Mouse (Mus musculus) kidney, embryonic 14.5 days (tissue): ENCODE results near the gene Chst8. TPM values are rescaled to one million over a fixed set of nuclear protein-coding genes. Genes with fewer than 3 reads are reported as not detected.

Experiments
- ATAC-seq: fragments of 200-750 bp; cut with Nextera tagmentation; 2 replicates; pipeline ENCODE4 v1.8.0; 2017; ENCODE audit warnings: moderate number of reproducible peaks, mild to moderate bottlenecking, moderate TSS enrichment, moderate library complexity; ENCODE audit not compliant: low FRiP score, low TSS enrichment
- H3K27ac ChIP-seq: fragments of 300-500 bp; sonication (generic); 2 replicates; pipeline ENCODE4 v1.5.1; 2014; ENCODE audit warnings: low read depth, mild to moderate bottlenecking, low read length, moderate library complexity, mixed read lengths
- H3K27me3 ChIP-seq: fragments of 300-500 bp; sonication (generic); 2 replicates; pipeline ENCODE4 v1.6.1; 2014; ENCODE audit warnings: mild to moderate bottlenecking, low read length; ENCODE audit not compliant: control insufficient read depth, insufficient read depth
- H3K36me3 ChIP-seq: fragments of 300-500 bp; sonication (generic); 2 replicates; pipeline ENCODE4 v1.6.1; 2014; ENCODE audit warnings: low read length, mixed read lengths; ENCODE audit not compliant: control insufficient read depth, insufficient read depth
- H3K4me1 ChIP-seq: fragments of 300-500 bp; sonication (generic); 2 replicates; pipeline ENCODE4 v1.6.1; 2014; ENCODE audit warnings: low read length, mixed read lengths; ENCODE audit not compliant: control insufficient read depth, insufficient read depth
- H3K4me2 ChIP-seq: fragments of 300-500 bp; sonication (generic); replicated peaks from 2 replicates; pipeline ENCODE4 v1.6.1; 2014; ENCODE audit warnings: low read depth, mild to moderate bottlenecking, low read length
- H3K4me3 ChIP-seq: fragments of 300-500 bp; sonication (generic); 2 replicates; pipeline ENCODE4 v1.5.1; 2014; ENCODE audit warnings: mild to moderate bottlenecking, low read length
- H3K9ac ChIP-seq: fragments of 300-500 bp; sonication (generic); 2 replicates; pipeline ENCODE4 v1.6.1; 2014; ENCODE audit warnings: low read depth, mild to moderate bottlenecking, low read length, moderate library complexity
- H3K9me3 ChIP-seq: fragments of 300-500 bp; sonication (generic); 2 replicates; pipeline ENCODE4 v1.6.1; 2016; ENCODE audit warnings: low read length; ENCODE audit not compliant: control insufficient read depth
- WGBS: fragments of 180-500 bp; shearing (Covaris S2); extraction: QIAGEN DNeasy Blood & Tissue Kit; methylation state at CpG from one replicate; pipeline ENCODE4 v1.1.7; 2014; 5-methylcytosine and 5-hydroxymethylcytosine counted together
- polyA plus RNA-seq: library from polyadenylated mRNA; unstranded; fragments of >200 nt; fragmentation: Nextera tagmentation; extraction: Ambion mirVana; gene quantifications from 2 replicates; pipeline ENCODE4 v1.2.1, GENCODE M21; 2014

Chst8 gene
- polyA plus RNA-seq, 1 experiment from 2014 or later: 8.7 TPM

DNA sequence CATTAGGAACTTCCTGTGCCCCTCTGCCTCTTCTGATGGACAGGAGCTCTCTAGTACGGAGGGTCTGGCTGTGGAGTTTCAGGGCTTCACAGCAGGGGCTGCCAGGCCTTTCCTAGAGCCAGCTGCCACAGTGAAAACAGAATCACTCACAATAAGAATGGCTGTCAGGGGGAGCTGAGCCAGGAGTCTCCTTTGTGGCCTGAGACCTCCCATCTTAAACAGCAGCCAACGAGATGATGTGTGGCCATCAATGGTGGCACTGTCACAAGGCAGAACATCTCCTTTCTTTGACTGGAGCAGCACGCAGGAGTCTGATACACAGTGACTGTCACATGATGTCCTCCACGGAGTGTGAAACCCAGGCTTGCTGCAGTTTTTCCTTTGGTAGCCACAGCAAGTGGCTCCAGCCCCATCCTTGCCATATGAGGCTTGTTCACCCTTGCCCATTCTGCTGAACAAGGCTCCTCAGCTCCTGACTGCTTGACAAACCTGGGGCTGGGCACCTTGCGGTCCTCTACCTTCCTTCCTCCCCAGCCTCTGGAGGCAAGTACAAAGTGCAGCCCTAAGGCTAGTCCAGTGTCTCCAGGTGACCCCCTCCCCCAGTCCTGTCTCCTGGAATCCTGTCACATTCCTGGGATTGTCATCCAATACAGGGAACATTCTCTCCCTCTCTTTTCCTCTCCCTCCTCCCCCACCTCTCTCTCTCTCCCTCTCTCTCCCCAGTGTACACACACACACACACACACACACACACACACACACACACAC lies 91.4 kb downstream of the Chst8 start:
- H3K9ac ChIP-seq: no peak overlapping the region
- H3K36me3 ChIP-seq: no peaks in the 10 kb centered on the region
- H3K9me3 ChIP-seq: no peaks in the 10 kb centered on the region
- WGBS: 62% methylated on average over 5 of the region's 5 CpGs
- H3K4me3 ChIP-seq: no peak overlapping the region
- no peaks in the 10 kb centered on the region for H3K27me3 ChIP-seq
- no peak overlapping the region for H3K27ac ChIP-seq
- no peak overlapping the region for H3K4me2 ChIP-seq
- no peak for ATAC-seq
- H3K4me1 ChIP-seq: peaks cover 18% of the 10 kb centered on the region

DNA sequence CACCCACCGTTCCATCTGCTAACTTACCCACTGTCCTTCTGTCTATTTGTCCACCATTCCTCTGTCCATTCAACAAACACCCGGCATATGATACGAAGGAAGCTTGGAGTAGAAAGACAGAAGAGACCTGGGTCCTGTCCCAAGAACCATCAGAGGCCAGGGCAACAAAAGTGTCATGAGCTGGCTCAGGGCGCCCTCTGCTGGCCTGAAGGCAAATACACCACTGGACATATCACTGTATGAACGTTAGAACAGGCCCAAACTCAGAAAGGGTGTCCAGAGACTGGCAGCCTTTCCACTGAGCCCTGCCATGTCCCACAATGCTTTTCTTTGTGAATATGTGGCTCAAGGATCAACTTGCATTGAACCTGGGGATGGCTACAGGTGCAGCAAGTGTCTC lies 92.9 kb downstream of the Chst8 start:
- H3K27ac ChIP-seq: no peak overlapping the region
- H3K4me3 ChIP-seq: no peak overlapping the region
- no peaks in the 10 kb centered on the region for H3K36me3 ChIP-seq
- no peaks in the 10 kb centered on the region for H3K9me3 ChIP-seq
- 42% methylated on average over 5 of the region's 5 CpGs for WGBS
- H3K9ac ChIP-seq: no peak overlapping the region
- H3K4me2 ChIP-seq: no peak overlapping the region
- H3K4me1 ChIP-seq: peaks cover 22% of the 10 kb centered on the region
- no peak for ATAC-seq
- H3K27me3 ChIP-seq: no peaks in the 10 kb centered on the region

DNA sequence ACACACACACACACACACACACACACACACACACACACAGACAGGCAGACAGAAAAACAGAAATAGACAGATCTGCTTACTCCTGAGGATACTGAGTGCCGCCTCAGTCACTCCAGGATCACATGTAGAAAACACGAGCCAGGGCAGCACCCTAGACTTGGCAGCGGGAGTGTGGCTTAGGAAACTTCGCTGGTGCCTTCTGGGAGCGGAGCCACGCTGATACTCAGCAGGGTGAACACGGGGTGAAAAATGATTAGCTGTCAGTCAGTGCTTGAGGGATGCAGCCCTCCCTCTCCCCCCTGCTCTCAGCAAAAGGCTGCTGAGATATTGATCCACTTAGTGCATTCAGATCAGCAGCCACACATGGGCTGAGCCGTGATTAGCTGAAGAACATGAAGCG lies 93.9 kb downstream of the Chst8 start:
- Histone ChIP-seq H3K4me3 (no peak overlapping the region), H3K9ac (no peak overlapping the region), H3K27ac (no peak overlapping the region), H3K27me3 (no peaks in the 10 kb centered on the region), H3K36me3 (no peaks in the 10 kb centered on the region), H3K9me3 (no peaks in the 10 kb centered on the region), H3K4me2 (no peak overlapping the region), H3K4me1 (peaks cover 22% of the 10 kb centered on the region)
- no peak for ATAC-seq
- 76% methylated on average over 9 of the region's 9 CpGs for WGBS

DNA sequence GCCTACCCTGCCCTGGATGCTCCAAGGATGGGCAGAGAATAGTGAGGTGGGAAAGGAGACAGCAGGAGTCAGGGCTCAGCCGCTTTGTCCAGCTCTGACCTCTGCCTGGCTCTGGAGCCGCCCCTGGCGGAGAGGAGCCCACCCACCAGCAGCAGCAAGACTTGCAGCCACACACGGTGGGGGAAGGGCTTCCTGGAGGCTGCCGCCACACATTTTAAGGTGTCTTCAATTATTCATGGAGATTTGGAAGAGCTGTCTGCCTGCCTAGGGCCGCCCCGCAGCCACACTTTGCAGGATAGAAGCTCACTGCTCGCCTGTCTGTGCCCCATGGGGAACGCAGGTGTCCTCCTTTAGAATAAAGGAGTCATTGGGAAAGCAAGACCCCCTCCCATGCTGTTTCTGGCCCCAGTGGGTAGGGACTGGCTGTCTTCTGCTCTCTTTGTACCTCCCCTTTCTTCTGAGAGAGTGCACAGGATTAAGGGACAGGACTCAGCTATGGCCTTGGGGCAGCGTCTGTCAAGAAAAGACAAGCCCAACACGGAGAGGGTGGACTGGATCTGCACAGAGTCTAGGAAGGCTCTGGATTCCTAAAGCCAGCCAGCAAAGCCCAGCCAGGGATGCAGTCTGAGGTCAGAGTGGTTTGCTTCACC lies 95.2 kb downstream of the Chst8 start:
- peaks cover 18% of the 10 kb centered on the region for H3K4me1 ChIP-seq
- no peaks in the 10 kb centered on the region for H3K9me3 ChIP-seq
- H3K36me3 ChIP-seq: no peaks in the 10 kb centered on the region
- no peaks in the 10 kb centered on the region for H3K27me3 ChIP-seq
- no peak overlapping the region for H3K4me3 ChIP-seq
- no peak overlapping the region for H3K4me2 ChIP-seq
- H3K9ac ChIP-seq: no peak overlapping the region
- WGBS: 10% methylated on average over 11 of the region's 11 CpGs
- ATAC-seq: no peak
- H3K27ac ChIP-seq: no peak overlapping the region

DNA sequence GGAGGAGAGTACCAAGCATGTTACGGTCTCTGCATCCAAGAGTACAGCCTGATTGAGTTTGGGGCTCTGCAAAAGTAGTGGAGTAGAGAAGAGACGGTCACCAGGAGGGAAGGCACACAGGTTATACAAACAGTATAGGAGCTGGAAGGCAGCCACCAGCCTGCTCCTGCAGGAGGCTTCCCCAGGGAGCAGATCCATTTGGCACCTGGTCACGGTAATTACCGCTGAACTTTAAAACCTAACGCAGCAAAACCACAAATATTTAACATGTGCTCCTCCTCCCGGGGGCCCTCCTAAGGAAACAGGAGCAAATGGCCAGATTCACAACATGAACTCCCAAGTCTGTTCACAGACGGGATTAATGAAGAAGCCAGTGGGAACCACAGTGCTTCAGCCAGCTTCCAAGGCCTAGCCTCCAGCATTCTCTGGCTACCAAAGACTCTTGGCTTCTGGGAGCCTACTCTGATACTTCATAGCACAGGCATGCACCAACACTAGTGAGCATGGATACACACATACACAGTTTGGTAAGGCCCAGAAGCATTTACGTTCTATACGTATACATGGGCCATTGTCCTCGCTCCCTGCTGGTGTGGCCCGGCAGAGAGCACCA lies 97.6 kb downstream of the Chst8 start:
- no peaks in the 10 kb centered on the region for H3K27me3 ChIP-seq
- peaks cover 10% of the 10 kb centered on the region; the same call in 1 of the 2 replicates for H3K4me1 ChIP-seq
- H3K27ac ChIP-seq: peak overlapping the region; percentile 39; the same call in 1 of the 2 replicates
- peak; percentile 36; the same call in 1 of the 2 replicates for ATAC-seq
- 39% methylated on average over 11 of the region's 11 CpGs for WGBS
- no peak overlapping the region for H3K4me3 ChIP-seq
- H3K9ac ChIP-seq: no peak overlapping the region
- H3K4me2 ChIP-seq: no peak overlapping the region
- H3K9me3 ChIP-seq: no peaks in the 10 kb centered on the region
- no peaks in the 10 kb centered on the region for H3K36me3 ChIP-seq

DNA sequence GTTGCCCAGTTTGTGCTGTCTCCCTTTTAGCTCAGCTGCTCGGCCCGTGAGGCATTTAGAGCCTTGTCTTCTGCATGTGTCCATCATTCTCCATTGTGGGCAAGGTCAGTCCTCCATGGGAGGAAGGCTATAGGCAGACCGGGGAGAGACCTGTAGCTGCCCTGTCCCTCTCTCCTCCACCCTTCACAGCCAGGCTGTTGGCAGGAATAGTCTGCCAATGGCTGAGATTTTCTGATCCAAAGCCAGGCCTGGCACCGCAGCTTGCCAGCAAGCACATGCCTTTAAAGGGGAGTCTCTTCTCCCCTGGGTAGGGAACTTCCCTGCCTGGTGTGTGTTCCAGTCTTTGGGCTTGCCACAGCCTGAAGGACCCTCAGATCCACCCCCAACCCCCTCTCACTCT lies 103.4 kb downstream of the Chst8 start:
- Histone ChIP-seq H3K27me3 (no peaks in the 10 kb centered on the region), H3K4me1 (peaks cover 7% of the 10 kb centered on the region), H3K4me3 (no peak overlapping the region), H3K9me3 (no peaks in the 10 kb centered on the region), H3K4me2 (no peak overlapping the region), H3K9ac (no peak overlapping the region), H3K36me3 (no peaks in the 10 kb centered on the region), H3K27ac (no peak overlapping the region)
- WGBS: 89% methylated on average over 4 of the region's 4 CpGs
- no peak for ATAC-seq

DNA sequence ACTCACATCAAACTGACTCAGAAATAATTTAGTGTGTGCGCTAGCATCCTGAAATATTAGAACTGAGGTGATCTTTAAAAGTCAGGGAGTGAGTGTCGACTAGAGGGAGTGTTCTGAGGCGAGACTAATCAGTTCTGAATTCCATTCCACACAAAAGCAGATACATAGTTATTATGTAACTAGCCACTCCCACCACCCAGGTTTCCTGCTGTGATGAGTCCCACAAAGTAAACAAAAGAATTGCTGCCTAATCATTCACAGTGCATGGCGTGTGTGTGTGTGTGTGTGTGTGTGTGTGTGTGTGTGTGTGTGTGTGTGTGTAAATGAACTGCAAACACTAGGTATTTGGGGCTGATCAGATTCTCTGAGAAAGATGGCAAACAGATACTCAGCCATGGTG lies 108.1 kb downstream of the Chst8 start:
- no peak; the same call in 1 of the 2 replicates for ATAC-seq
- H3K27ac ChIP-seq: no peak overlapping the region
- no peak overlapping the region for H3K9ac ChIP-seq
- no peak overlapping the region for H3K4me3 ChIP-seq
- no peaks in the 10 kb centered on the region for H3K9me3 ChIP-seq
- peaks cover 7% of the 10 kb centered on the region for H3K4me1 ChIP-seq
- WGBS: 29% methylated on average over 4 of the region's 4 CpGs
- H3K36me3 ChIP-seq: no peaks in the 10 kb centered on the region
- no peaks in the 10 kb centered on the region for H3K27me3 ChIP-seq
- no peak overlapping the region for H3K4me2 ChIP-seq

- ATAC-seq: no peak
- Histone ChIP-seq H3K27ac (no peak overlapping the region), H3K4me2 (no peak overlapping the region), H3K9ac (no peak overlapping the region), H3K4me1 (peaks cover 7% of the 10 kb centered on the region), H3K9me3 (no peaks in the 10 kb centered on the region), H3K36me3 (no peaks in the 10 kb centered on the region), H3K4me3 (no peak overlapping the region), H3K27me3 (no peaks in the 10 kb centered on the region)
- WGBS: 66% methylated on average over 4 of the region's 4 CpGs
Observed at GRCm38 (mm10) chr7:34703437-34703836, 109.1 kb downstream of the Chst8 start.
